Mouse (Mus musculus) limb, embryonic 12.5 days (tissue): ENCODE measurements around the gene B9d2. TPM values are rescaled to one million over a fixed set of nuclear protein-coding genes. Genes with fewer than 3 reads are reported as not detected.
A peak's percentile ranks its signal among the peaks of the same experiment; 100 is the strongest.
"Not testable (repeated sequence)": the region's sequence is repeated elsewhere in the genome, so short reads cannot be mapped to it uniquely, and the experiment has no call there.

ENCODE experiments used
- ATAC-seq: fragments of 200-750 bp; cut with Nextera tagmentation; 2 replicates; pipeline ENCODE4 v1.8.0; 2017; ENCODE audit warnings: low read depth, moderate TSS enrichment; ENCODE audit not compliant: insufficient number of reproducible peaks, insufficient read depth, low FRiP score, low TSS enrichment
- H3K27ac ChIP-seq: fragments of 300-500 bp; sonication (generic); 2 replicates; pipeline ENCODE4 v1.5.1; 2016; ENCODE audit warnings: mild to moderate bottlenecking, moderate library complexity
- H3K27me3 ChIP-seq: fragments of 300-500 bp; sonication (generic); 2 replicates; pipeline ENCODE4 v1.6.1; 2016; ENCODE audit warnings: mild to moderate bottlenecking, moderate library complexity
- H3K36me3 ChIP-seq: fragments of 300-500 bp; sonication (generic); 2 replicates; pipeline ENCODE4 v1.6.1; 2016; ENCODE audit warnings: mild to moderate bottlenecking, moderate library complexity
- H3K4me1 ChIP-seq: fragments of 300-500 bp; sonication (generic); replicated peaks from 2 replicates; pipeline ENCODE4 v1.6.1; 2016
- H3K4me2 ChIP-seq: fragments of 300-500 bp; sonication (generic); 2 replicates; pipeline ENCODE4 v1.6.1; 2016; ENCODE audit warnings: mild to moderate bottlenecking, moderate library complexity
- H3K4me3 ChIP-seq: fragments of 300-500 bp; sonication (generic); replicated peaks from 2 replicates; pipeline ENCODE4 v1.5.1; 2016; ENCODE audit warnings: mild to moderate bottlenecking
- H3K9ac ChIP-seq: fragments of 300-500 bp; sonication (generic); replicated peaks from 2 replicates; pipeline ENCODE4 v1.6.1; 2016; ENCODE audit warnings: mild to moderate bottlenecking, moderate library complexity
- H3K9me3 ChIP-seq: fragments of 300-500 bp; sonication (generic); 2 replicates; pipeline ENCODE4 v1.6.1; 2016; ENCODE audit warnings: mild to moderate bottlenecking, moderate library complexity
- WGBS: fragments of 180-500 bp; shearing (Covaris S2); methylation state at CpG from one replicate; pipeline ENCODE4 v1.1.7; 2016; 5-methylcytosine and 5-hydroxymethylcytosine counted together
- polyA plus RNA-seq: library from polyadenylated mRNA; unstranded; fragments of >200 nt; fragmentation: Nextera tagmentation; extraction: Ambion mirVana; gene quantifications from 2 replicates; pipeline ENCODE4 v1.2.1, GENCODE M21; 2016

Gene B9d2
- polyA plus RNA-seq, 1 experiment from 2014 or later, result 30.5 TPM

GRCm38 (mm10) chr7:25717478-25717877, 36.9 kb downstream of the B9d2 start:
- Histone ChIP-seq H3K4me3 (peak overlapping the region; percentile 71; the same call in 1 of the 2 replicates), H3K9ac (no peak overlapping the region), H3K9me3 (no peaks in the 10 kb centered on the region), H3K27me3 (no peaks in the 10 kb centered on the region), H3K4me2 (peak overlapping the region; percentile 85), H3K36me3 (peaks cover 61% of the 10 kb centered on the region), H3K27ac (no peak overlapping the region), H3K4me1 (peaks cover 23% of the 10 kb centered on the region)
- 90% methylated on average over 3 of the region's 3 CpGs for WGBS
- no peak for ATAC-seq

- Histone ChIP-seq H3K36me3 (peaks cover 61% of the 10 kb centered on the region), H3K4me3 (peak within 1 kb of the TSS; percentile 71), H3K9me3 (no peaks in the 10 kb centered on the region), H3K4me2 (peak within 1 kb of the TSS; percentile 85), H3K27me3 (no peaks in the 10 kb centered on the region), H3K9ac (peak within 1 kb of the TSS; percentile 73), H3K4me1 (peaks cover 18% of the 10 kb centered on the region), H3K27ac (peak within 1 kb of the TSS; percentile 80)
- WGBS, result 5% methylated on average over 32 of the region's 32 CpGs
- ATAC-seq, result peak; percentile 60
These were observed 38.3 kb downstream of the B9d2 start, which contains the start of gene Ccdc97 for GRCm38 (mm10) chr7:25718788-25719417. Ccdc97 (minus strand) TSS chr7:25719088.

GRCm38 (mm10) chr7:25719761-25720610, 39.4 kb downstream of the B9d2 start:
- Histone ChIP-seq H3K9ac (no peak overlapping the region), H3K4me1 (peaks cover 18% of the 10 kb centered on the region), H3K4me2 (peak overlapping the region; percentile 85), H3K27ac (peak overlapping the region; percentile 80; the same call in 1 of the 2 replicates), H3K9me3 (no peaks in the 10 kb centered on the region), H3K27me3 (no peaks in the 10 kb centered on the region), H3K4me3 (no peak overlapping the region), H3K36me3 (peaks cover 61% of the 10 kb centered on the region)
- 59% methylated on average over 10 of the region's 10 CpGs for WGBS
- ATAC-seq, result no peak

GRCm38 (mm10) chr7:25720760-25721159, 40.2 kb downstream of the B9d2 start:
- Histone ChIP-seq H3K4me2 (no peak overlapping the region), H3K36me3 (peaks cover 61% of the 10 kb centered on the region), H3K4me3 (no peak overlapping the region), H3K27me3 (no peaks in the 10 kb centered on the region), H3K27ac (no peak overlapping the region), H3K9ac (no peak overlapping the region), H3K4me1 (peaks cover 18% of the 10 kb centered on the region), H3K9me3 (no peaks in the 10 kb centered on the region)
- WGBS, result 88% methylated on average over 5 of the region's 5 CpGs
- ATAC-seq, result no peak

GRCm38 (mm10) chr7:25721776-25722175, 41.2 kb downstream of the B9d2 start:
- H3K27me3 ChIP-seq, H3K4me3 ChIP-seq, H3K27ac ChIP-seq, H3K9me3 ChIP-seq, H3K9ac ChIP-seq, ATAC-seq, H3K4me2 ChIP-seq: not testable (repeated sequence)
- H3K36me3 ChIP-seq, result peaks cover 65% of the 10 kb centered on the region
- H3K4me1 ChIP-seq, result peaks cover 18% of the 10 kb centered on the region

- H3K4me3 ChIP-seq, result no peak overlapping the region
- H3K36me3 ChIP-seq, result peaks cover 96% of the 10 kb centered on the region
- no peak overlapping the region for H3K4me2 ChIP-seq
- no peaks in the 10 kb centered on the region for H3K9me3 ChIP-seq
- WGBS, result 90% methylated on average over 19 of the region's 19 CpGs
- no peak overlapping the region for H3K9ac ChIP-seq
- ATAC-seq, result no peak
- no peaks in the 10 kb centered on the region for H3K27me3 ChIP-seq
- H3K4me1 ChIP-seq, result no peaks in the 10 kb centered on the region
- H3K27ac ChIP-seq, result no peak overlapping the region
These were observed 45.3 kb downstream of the B9d2 start for GRCm38 (mm10) chr7:25725886-25726285.

GRCm38 (mm10) chr7:25727800-25728199, 47.2 kb downstream of the B9d2 start:
- H3K9ac ChIP-seq, result no peak overlapping the region
- ATAC-seq, result no peak
- H3K4me1 ChIP-seq, result no peaks in the 10 kb centered on the region
- WGBS, result 85% methylated on average over 5 of the region's 5 CpGs
- H3K36me3 ChIP-seq, result peaks cover 98% of the 10 kb centered on the region
- H3K4me2 ChIP-seq, result no peak overlapping the region
- H3K27me3 ChIP-seq, result no peaks in the 10 kb centered on the region
- H3K27ac ChIP-seq, result no peak overlapping the region
- no peak overlapping the region for H3K4me3 ChIP-seq
- H3K9me3 ChIP-seq, result no peaks in the 10 kb centered on the region

GRCm38 (mm10) chr7:25729396-25729795, 48.8 kb downstream of the B9d2 start:
- WGBS, result 58% methylated on average over 2 of the region's 2 CpGs
- Histone ChIP-seq H3K36me3 (peaks cover 98% of the 10 kb centered on the region), H3K4me3 (no peak overlapping the region), H3K4me1 (no peaks in the 10 kb centered on the region), H3K27me3 (no peaks in the 10 kb centered on the region), H3K9ac (no peak overlapping the region), H3K4me2 (no peak overlapping the region), H3K27ac (no peak overlapping the region), H3K9me3 (no peaks in the 10 kb centered on the region)
- ATAC-seq, result no peak

GRCm38 (mm10) chr7:25729862-25730261, 49.3 kb downstream of the B9d2 start:
- no peaks in the 10 kb centered on the region for H3K9me3 ChIP-seq
- H3K36me3 ChIP-seq, result peaks cover 98% of the 10 kb centered on the region
- no peak overlapping the region for H3K9ac ChIP-seq
- H3K4me2 ChIP-seq, result no peak overlapping the region
- no peak for ATAC-seq
- no peaks in the 10 kb centered on the region for H3K27me3 ChIP-seq
- H3K27ac ChIP-seq, result no peak overlapping the region
- H3K4me1 ChIP-seq, result no peaks in the 10 kb centered on the region
- 97% methylated on average over 2 of the region's 2 CpGs for WGBS
- no peak overlapping the region for H3K4me3 ChIP-seq

GRCm38 (mm10) chr7:25731294-25732055, 50.9 kb downstream of the B9d2 start:
- H3K27me3 ChIP-seq, result no peaks in the 10 kb centered on the region
- 90% methylated on average over 8 of the region's 8 CpGs for WGBS
- ATAC-seq, result no peak
- peaks cover 98% of the 10 kb centered on the region for H3K36me3 ChIP-seq
- H3K4me1 ChIP-seq, result no peaks in the 10 kb centered on the region
- no peak overlapping the region for H3K27ac ChIP-seq
- H3K4me3 ChIP-seq, result no peak overlapping the region
- H3K9ac ChIP-seq, result no peak overlapping the region
- H3K4me2 ChIP-seq, result no peak overlapping the region
- no peaks in the 10 kb centered on the region for H3K9me3 ChIP-seq

GRCm38 (mm10) chr7:25734991-25735390, 54.4 kb downstream of the B9d2 start:
- ATAC-seq, result no peak
- H3K36me3 ChIP-seq, result peaks cover 99% of the 10 kb centered on the region
- no peak overlapping the region for H3K4me3 ChIP-seq
- H3K9me3 ChIP-seq, result no peaks in the 10 kb centered on the region
- no peaks in the 10 kb centered on the region for H3K27me3 ChIP-seq
- no peak overlapping the region for H3K4me2 ChIP-seq
- 61% methylated on average over 4 of the region's 4 CpGs for WGBS
- no peak overlapping the region for H3K9ac ChIP-seq
- H3K27ac ChIP-seq, result no peak overlapping the region
- H3K4me1 ChIP-seq, result no peaks in the 10 kb centered on the region
